Mouse (Mus musculus): ENCODE measurements around the gene Pafah2. TPM values are rescaled to one million over a fixed set of nuclear protein-coding genes. Genes with fewer than 3 reads are reported as not detected.
"Not testable (repeated sequence)": the region's sequence is repeated elsewhere in the genome, so short reads cannot be mapped to it uniquely, and the experiment has no call there.

Pafah2 gene
- polyA plus RNA-seq, 1 experiment from 2014 or later: 9.2 TPM

DNA sequence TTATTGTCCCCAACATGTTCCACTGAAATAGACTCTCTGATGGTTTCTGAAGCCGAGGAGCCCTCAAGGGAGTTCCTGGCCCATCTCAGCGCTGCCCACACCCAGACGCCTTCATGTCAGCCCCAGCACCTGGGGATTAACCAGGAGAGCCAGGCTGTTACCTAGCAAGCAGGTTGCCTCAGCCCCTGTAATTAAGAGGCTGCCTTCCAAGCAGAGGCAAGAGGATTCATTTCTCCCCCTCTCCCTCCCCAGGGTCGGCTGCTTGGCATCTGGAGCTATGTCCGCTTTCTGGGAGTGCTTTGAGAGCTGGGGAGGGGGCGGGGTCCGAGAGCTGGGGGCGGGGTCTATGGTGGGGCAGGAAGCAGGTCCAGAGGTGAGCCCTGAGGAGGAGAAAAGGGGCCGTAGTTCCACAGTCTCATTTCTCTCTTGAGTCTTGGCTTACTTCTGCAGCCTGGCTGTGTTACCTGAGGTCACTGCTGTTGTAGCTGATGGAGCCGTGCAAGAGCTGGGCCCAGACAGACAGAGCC is 18.0 kb upstream of the Pafah2 start:
- no peaks in the 10 kb centered on the region for H3K36me3 ChIP-seq
- no peak overlapping the region for H3K9ac ChIP-seq (replicated peaks)
- 40% methylated on average over 10 of the region's 10 CpGs for WGBS
- H3K27ac ChIP-seq (replicated peaks): 0 out of 2 replicates have a peak overlapping the region, but pooled peaks have one; percentile 10
- peaks cover 8% of the 10 kb centered on the region for H3K27me3 ChIP-seq
- ATAC-seq (ENCODE audit: low FRiP score, low read depth): no peak
- no peak overlapping the region for H3K4me3 ChIP-seq
- no peaks in the 10 kb centered on the region for H3K4me1 ChIP-seq
- H3K9me3 ChIP-seq: no peaks in the 10 kb centered on the region
- no peak overlapping the region for H3K4me2 ChIP-seq (replicated peaks)

GRCm38 (mm10) chr4:134379510-134379909 is 16.6 kb upstream of the Pafah2 start:
- no peaks in the 10 kb centered on the region for H3K4me1 ChIP-seq
- H3K27me3 ChIP-seq: peaks cover 3% of the 10 kb centered on the region; the same call in 1 of the 2 replicates
- H3K9ac ChIP-seq (replicated peaks): no peak overlapping the region
- WGBS: 87% methylated on average over 8 of the region's 8 CpGs
- ATAC-seq (ENCODE audit: low FRiP score, low read depth): no peak
- H3K36me3 ChIP-seq: no peaks in the 10 kb centered on the region
- no peak overlapping the region for H3K4me2 ChIP-seq (replicated peaks)
- no peak overlapping the region for H3K27ac ChIP-seq (replicated peaks)
- no peak overlapping the region for H3K4me3 ChIP-seq
- no peaks in the 10 kb centered on the region for H3K9me3 ChIP-seq

DNA sequence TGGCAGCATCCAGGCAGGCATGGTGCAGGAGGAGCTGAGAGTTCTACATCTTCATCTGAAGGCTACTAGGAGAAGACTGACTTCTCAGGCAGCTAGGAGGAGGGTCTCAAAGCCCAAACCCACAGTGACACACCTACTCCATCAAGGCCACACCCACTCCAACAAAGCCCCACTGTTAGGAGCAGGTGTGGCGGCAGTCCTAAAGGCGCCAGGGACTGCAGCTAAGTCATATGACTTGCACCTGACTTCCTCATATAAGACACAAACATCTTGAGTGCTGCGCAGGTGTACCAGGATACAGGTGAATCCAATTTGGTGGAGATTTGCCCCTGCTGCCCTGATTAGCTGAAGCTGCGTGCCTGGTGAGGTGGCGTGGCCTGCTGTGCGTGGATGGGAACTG is 12.4 kb upstream of the Pafah2 start, which contains the start of gene Extl1:
Gene Extl1 (minus strand): TSS at position 101 of the 400 bp plus-strand sequence.
- H3K4me2 ChIP-seq (replicated peaks); H3K36me3 ChIP-seq; H3K4me1 ChIP-seq; H3K9ac ChIP-seq (replicated peaks); H3K9me3 ChIP-seq; ATAC-seq (ENCODE audit: low FRiP score, low read depth); H3K4me3 ChIP-seq; H3K27ac ChIP-seq (replicated peaks); H3K27me3 ChIP-seq: not testable (repeated sequence)
- WGBS: 90% methylated on average over 2 of the region's 6 CpGs

DNA sequence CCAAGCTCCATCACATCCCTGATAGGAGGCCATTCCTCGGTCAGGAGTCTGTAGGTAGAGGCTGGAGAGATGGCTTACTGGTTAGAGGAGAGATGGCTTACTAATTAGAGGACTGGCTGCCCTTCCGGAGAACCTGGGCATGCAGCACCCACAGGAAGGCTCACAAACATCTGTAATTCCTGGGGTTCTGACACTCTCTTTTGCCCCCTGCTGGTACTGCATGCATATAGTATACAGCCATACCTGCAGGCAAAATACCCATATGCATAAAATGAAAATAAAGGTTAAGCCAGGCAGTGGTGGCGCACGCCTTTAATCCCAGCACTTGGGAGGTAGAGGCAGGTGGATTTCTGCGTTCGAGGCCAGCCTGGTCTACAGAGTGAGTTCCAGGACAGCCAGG is 8.9 kb upstream of the Pafah2 start:
- no peak for ATAC-seq (ENCODE audit: low FRiP score, low read depth)
- Histone ChIP-seq H3K9ac (replicated peaks) (no peak overlapping the region), H3K4me3 (no peak overlapping the region), H3K4me1 (peaks cover under 1% of the 10 kb centered on the region; the same call in 1 of the 2 replicates), H3K4me2 (replicated peaks) (no peak overlapping the region), H3K27ac (replicated peaks) (no peak overlapping the region), H3K27me3 (no peaks in the 10 kb centered on the region), H3K36me3 (no peaks in the 10 kb centered on the region), H3K9me3 (no peaks in the 10 kb centered on the region)
- WGBS: 80% methylated on average over 6 of the region's 6 CpGs

DNA sequence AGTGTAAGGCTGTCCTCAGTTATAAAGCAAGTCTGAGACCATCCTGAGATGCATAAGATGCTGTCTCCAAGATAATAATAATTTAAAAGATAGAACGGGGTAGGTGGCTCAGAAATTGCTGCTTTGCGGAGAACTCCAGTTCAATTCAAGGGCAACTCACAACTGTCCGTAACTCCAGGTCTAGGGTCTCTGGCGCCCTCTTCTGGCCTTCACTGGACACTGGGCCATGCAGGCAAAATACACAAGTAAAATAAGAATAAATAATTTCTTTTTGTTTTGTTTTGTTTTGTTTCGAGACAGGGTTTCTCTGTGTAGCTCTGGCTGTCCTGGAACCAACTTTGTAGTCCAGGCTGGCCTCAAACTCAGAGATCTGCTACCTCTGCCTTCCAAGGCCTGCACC is 7.7 kb upstream of the Pafah2 start:
- Histone ChIP-seq H3K9me3 (no peaks in the 10 kb centered on the region), H3K4me3 (no peak overlapping the region), H3K4me1 (peaks cover 4% of the 10 kb centered on the region; the same call in 1 of the 2 replicates), H3K27me3 (no peaks in the 10 kb centered on the region), H3K27ac (replicated peaks) (no peak overlapping the region), H3K9ac (replicated peaks) (no peak overlapping the region), H3K4me2 (replicated peaks) (no peak overlapping the region), H3K36me3 (no peaks in the 10 kb centered on the region)
- ATAC-seq (ENCODE audit: low FRiP score, low read depth): no peak
- WGBS: 16% methylated on average over 5 of the region's 5 CpGs

GRCm38 (mm10) chr4:134391636-134392035 is 4.5 kb upstream of the Pafah2 start:
- Histone ChIP-seq H3K4me2 (replicated peaks) (no peak overlapping the region), H3K4me3 (no peak overlapping the region), H3K9me3 (no peaks in the 10 kb centered on the region), H3K27me3 (no peaks in the 10 kb centered on the region), H3K9ac (replicated peaks) (no peak overlapping the region), H3K36me3 (no peaks in the 10 kb centered on the region), H3K27ac (replicated peaks) (no peak overlapping the region), H3K4me1 (peaks cover 7% of the 10 kb centered on the region)
- ATAC-seq (ENCODE audit: low FRiP score, low read depth): no peak
- 88% methylated on average over 1 of the region's 1 CpGs for WGBS

DNA sequence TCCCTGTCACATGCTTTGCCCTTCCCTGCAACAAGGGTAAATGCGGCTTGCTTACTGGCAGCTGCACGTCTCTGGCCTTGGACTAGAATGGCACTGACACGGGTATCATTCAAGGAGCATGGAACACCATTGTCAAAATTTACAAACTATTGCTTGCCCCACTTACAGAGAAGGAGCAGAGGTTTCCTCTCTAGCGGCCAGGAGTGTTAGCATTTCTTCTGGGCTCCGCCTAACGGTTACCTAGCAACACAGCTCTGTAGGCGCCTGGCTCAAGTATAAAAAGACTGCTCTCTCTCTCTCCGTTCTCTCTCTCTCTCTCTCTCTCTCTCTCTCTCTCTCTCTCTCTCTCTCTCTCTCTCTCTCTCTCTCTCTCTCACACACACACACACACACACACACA is 3.5 kb upstream of the Pafah2 start:
- Histone ChIP-seq H3K4me1 (peaks cover 15% of the 10 kb centered on the region), H3K27ac (replicated peaks) (no peak overlapping the region), H3K36me3 (no peaks in the 10 kb centered on the region), H3K9me3 (no peaks in the 10 kb centered on the region), H3K4me2 (replicated peaks) (0 out of 2 replicates have a peak overlapping the region, but pooled peaks have one; percentile 0), H3K9ac (replicated peaks) (no peak overlapping the region), H3K27me3 (no peaks in the 10 kb centered on the region), H3K4me3 (no peak overlapping the region)
- ATAC-seq (ENCODE audit: low FRiP score, low read depth): no peak
- 14% methylated on average over 8 of the region's 8 CpGs for WGBS

DNA sequence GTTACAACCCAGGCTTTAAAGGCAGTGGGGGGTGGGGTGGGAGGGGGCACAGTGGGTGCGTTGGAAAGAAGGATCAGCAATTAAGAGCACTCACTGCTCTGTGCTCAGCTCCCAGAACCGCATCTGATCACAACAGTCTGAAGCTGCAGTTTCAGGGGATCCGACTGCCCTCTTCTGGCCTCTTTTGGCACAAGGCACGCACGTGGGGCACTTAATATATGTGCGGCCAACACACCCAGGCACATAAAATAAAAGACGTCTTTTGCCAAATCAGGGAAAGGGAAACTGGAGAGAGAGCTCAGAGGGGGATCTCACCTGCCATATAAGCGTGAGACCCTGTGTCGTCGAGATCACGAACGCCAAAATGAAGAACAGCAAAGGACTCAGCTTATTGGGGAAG is 3.1 kb upstream of the Pafah2 start:
- no peak overlapping the region for H3K4me2 ChIP-seq (replicated peaks)
- H3K4me3 ChIP-seq: no peak overlapping the region

GRCm38 (mm10) chr4:134395142-134395541 is 978 bp upstream of the Pafah2 start:
- 95% methylated on average over 7 of the region's 7 CpGs for WGBS
- Histone ChIP-seq H3K4me2 (replicated peaks) (no peak overlapping the region), H3K27me3 (peaks cover 3% of the 10 kb centered on the region; the same call in 1 of the 2 replicates), H3K27ac (replicated peaks) (no peak overlapping the region), H3K4me1 (peaks cover 20% of the 10 kb centered on the region), H3K9ac (replicated peaks) (no peak overlapping the region), H3K4me3 (no peak overlapping the region), H3K36me3 (no peaks in the 10 kb centered on the region), H3K9me3 (no peaks in the 10 kb centered on the region)
- no peak for ATAC-seq (ENCODE audit: low FRiP score, low read depth)

More for the DNA sequence above, 3.1 kb upstream of the Pafah2 start:
- Histone ChIP-seq H3K9me3 (no peaks in the 10 kb centered on the region), H3K27me3 (no peaks in the 10 kb centered on the region), H3K36me3 (no peaks in the 10 kb centered on the region), H3K4me1 (peaks cover 18% of the 10 kb centered on the region), H3K9ac (replicated peaks) (no peak overlapping the region), H3K27ac (replicated peaks) (no peak overlapping the region)
- 29% methylated on average over 12 of the region's 12 CpGs for WGBS
- no peak for ATAC-seq (ENCODE audit: low FRiP score, low read depth)

DNA sequence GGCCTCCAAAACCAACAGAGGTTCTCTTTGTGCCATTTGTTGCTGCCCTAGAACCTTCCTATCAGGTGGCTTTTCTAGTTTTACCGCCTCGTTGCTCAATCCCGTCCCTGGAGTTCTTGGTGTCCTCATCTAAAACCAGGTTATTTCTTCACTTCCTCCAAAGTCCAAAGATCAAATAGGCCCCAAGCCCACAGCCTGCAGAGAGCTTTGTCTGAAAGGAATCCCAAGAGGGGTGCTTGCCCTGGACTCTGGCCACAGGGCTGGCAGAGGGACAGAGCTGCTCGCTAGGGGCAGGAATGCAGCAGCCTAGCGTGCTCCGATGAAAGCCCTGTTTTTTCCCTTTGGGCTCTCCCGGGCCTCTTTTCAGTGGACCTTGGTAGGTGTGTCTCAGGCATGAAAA is 1.0 kb downstream of the Pafah2 start:
- Histone ChIP-seq H3K4me1 (peaks cover 38% of the 10 kb centered on the region), H3K9me3 (no peaks in the 10 kb centered on the region), H3K4me2 (replicated peaks) (peak overlapping the region; percentile 84), H3K27ac (replicated peaks) (no peak overlapping the region), H3K4me3 (peak overlapping the region; percentile 52; the same call in 1 of the 2 replicates), H3K36me3 (no peaks in the 10 kb centered on the region), H3K27me3 (peaks cover 3% of the 10 kb centered on the region; the same call in 1 of the 2 replicates), H3K9ac (replicated peaks) (peak overlapping the region; percentile 68; the same call in 1 of the 2 replicates)
- 25% methylated on average over 7 of the region's 7 CpGs for WGBS
- ATAC-seq (ENCODE audit: low FRiP score, low read depth): no peak

DNA sequence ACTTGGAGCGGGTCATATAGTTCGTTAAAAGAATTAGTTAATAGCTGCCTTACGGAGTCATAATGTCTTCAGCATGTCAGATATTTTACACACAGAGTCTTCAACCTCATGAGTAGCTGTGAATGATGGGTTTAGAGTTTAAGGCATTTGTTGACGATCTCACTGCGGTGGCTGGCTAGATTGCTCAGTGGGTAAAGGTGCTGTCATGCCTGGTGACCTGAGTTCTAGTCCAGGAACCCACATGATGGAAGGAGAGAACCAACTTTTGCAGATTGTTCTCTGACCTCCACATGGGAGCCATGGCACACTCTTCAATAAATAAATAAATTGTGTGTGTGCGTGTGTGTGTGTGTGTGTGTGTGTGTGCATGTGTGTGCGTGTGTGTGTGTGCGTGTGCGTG is 1.6 kb downstream of the Pafah2 start:
- no peak for ATAC-seq (ENCODE audit: low FRiP score, low read depth)
- H3K27ac ChIP-seq (replicated peaks): no peak overlapping the region
- H3K4me2 ChIP-seq (replicated peaks): no peak overlapping the region
- no peak overlapping the region for H3K9ac ChIP-seq (replicated peaks)
- H3K27me3 ChIP-seq: peaks cover 3% of the 10 kb centered on the region; the same call in 1 of the 2 replicates
- H3K4me3 ChIP-seq: no peak overlapping the region
- no peaks in the 10 kb centered on the region for H3K36me3 ChIP-seq
- H3K9me3 ChIP-seq: no peaks in the 10 kb centered on the region
- WGBS: 89% methylated on average over 9 of the region's 9 CpGs
- H3K4me1 ChIP-seq: peaks cover 34% of the 10 kb centered on the region

GRCm38 (mm10) chr4:134400206-134400605 is 4.1 kb downstream of the Pafah2 start:
- H3K27ac ChIP-seq (replicated peaks): no peak overlapping the region
- no peak for ATAC-seq (ENCODE audit: low FRiP score, low read depth)
- H3K9ac ChIP-seq (replicated peaks): no peak overlapping the region
- peaks cover 3% of the 10 kb centered on the region; the same call in 1 of the 2 replicates for H3K27me3 ChIP-seq
- H3K36me3 ChIP-seq: no peaks in the 10 kb centered on the region
- H3K9me3 ChIP-seq: no peaks in the 10 kb centered on the region
- WGBS: 29% methylated on average over 5 of the region's 5 CpGs
- H3K4me3 ChIP-seq: no peak overlapping the region
- peaks cover 40% of the 10 kb centered on the region for H3K4me1 ChIP-seq
- no peak overlapping the region for H3K4me2 ChIP-seq (replicated peaks)

All from midbrain, embryonic 12.5 days (tissue).